Mouse (Mus musculus): ENCODE data around the gene Glrx. TPM values are rescaled to one million over a fixed set of nuclear protein-coding genes. Genes with fewer than 3 reads are reported as not detected.
"Not testable (repeated sequence)": the region's sequence is repeated elsewhere in the genome, so short reads cannot be mapped to it uniquely, and the experiment has no call there.

The Glrx gene
- polyA plus RNA-seq, 1 experiment = 80.1 TPM

DNA sequence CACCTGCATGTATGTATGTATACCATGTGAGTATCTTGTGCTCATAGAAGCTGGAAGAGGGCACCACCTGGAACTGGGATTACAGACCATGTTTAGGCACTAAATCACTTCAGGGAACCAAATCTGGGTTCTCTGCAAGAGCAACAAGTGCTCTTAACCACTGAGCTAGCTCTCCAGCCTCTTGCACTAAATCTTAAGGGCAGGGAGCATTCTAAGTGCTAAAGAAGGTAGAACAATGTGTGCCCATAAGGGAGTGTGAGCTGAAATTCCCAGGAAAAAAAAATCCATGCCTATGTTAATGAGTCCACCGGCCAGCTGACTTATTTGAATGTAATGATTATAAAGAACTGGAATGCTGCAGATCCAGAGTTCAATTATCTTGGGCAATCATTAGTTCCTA is 31.7 kb upstream of the Glrx start:
- no peaks in the 10 kb centered on the region for H3K4me1 ChIP-seq (ENCODE audit: control insufficient read depth, insufficient read depth, low read length)
- no peak overlapping the region for H3K27ac ChIP-seq (ENCODE audit: insufficient read depth, low read length)
- no peak overlapping the region for H3K4me3 ChIP-seq (replicated peaks; ENCODE audit: insufficient read depth, low read depth, low read length)
- no peak for DNase-seq
- H3K27me3 ChIP-seq (ENCODE audit: control insufficient read depth, insufficient read depth, low read length) = no peaks in the 10 kb centered on the region
- 95% methylated on average over 1 of the region's 1 CpGs for WGBS
- TF ChIP-seq CTCF (IDR thresholded peaks at IDR 0.05; ENCODE audit: borderline replicate concordance, insufficient read depth, low read depth, low read length) (no peak), POLR2A (IDR thresholded peaks at IDR 0.05; ENCODE audit: borderline replicate concordance, insufficient read depth, low read length) (no peak)

DNA sequence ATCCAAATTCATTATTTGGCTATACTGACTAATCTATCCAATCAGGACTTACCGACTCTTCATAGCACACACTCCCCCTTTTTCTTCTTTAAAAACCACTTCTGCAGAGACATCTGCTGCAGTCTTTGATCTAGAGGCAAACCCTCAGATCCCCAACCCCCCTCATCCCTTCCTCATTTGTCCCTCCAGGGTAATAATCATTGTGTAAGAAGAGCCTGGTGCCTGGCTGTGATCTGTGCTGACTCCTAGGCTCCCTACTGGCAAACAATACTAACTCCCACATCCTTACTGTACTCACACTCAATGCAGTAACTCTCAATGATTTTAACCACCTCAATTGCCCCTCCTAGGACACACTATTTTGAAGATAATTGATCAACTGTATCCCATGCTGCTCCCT is 29.7 kb upstream of the Glrx start:
- H3K27ac ChIP-seq (ENCODE audit: insufficient read depth, low read length) = no peak overlapping the region
- no peak for DNase-seq
- no peak overlapping the region for H3K4me3 ChIP-seq (replicated peaks; ENCODE audit: insufficient read depth, low read depth, low read length)
- no peaks in the 10 kb centered on the region for H3K27me3 ChIP-seq (ENCODE audit: control insufficient read depth, insufficient read depth, low read length)
- H3K4me1 ChIP-seq (ENCODE audit: control insufficient read depth, insufficient read depth, low read length) = no peaks in the 10 kb centered on the region
- no peak for TF ChIP-seq CTCF (IDR thresholded peaks at IDR 0.05; ENCODE audit: borderline replicate concordance, insufficient read depth, low read depth, low read length)
- TF ChIP-seq POLR2A (IDR thresholded peaks at IDR 0.05; ENCODE audit: borderline replicate concordance, insufficient read depth, low read length) = no peak
- 98% methylated on average over 1 of the region's 1 CpGs for WGBS

GRCm38 (mm10) chr13:75817183-75817582 is 22.5 kb upstream of the Glrx start:
- no peak for DNase-seq
- TF ChIP-seq CTCF (IDR thresholded peaks at IDR 0.05; ENCODE audit: borderline replicate concordance, insufficient read depth, low read depth, low read length) (no peak), POLR2A (IDR thresholded peaks at IDR 0.05; ENCODE audit: borderline replicate concordance, insufficient read depth, low read length) (no peak)
- WGBS = 96% methylated on average over 2 of the region's 2 CpGs
- Histone ChIP-seq H3K4me1 (ENCODE audit: control insufficient read depth, insufficient read depth, low read length) (no peaks in the 10 kb centered on the region), H3K27ac (ENCODE audit: insufficient read depth, low read length) (no peak overlapping the region), H3K27me3 (ENCODE audit: control insufficient read depth, insufficient read depth, low read length) (no peaks in the 10 kb centered on the region), H3K4me3 (replicated peaks; ENCODE audit: insufficient read depth, low read depth, low read length) (no peak overlapping the region)

GRCm38 (mm10) chr13:75818486-75818885 is 21.2 kb upstream of the Glrx start:
- 30% methylated on average over 3 of the region's 3 CpGs for WGBS
- no peak overlapping the region for H3K4me3 ChIP-seq (replicated peaks; ENCODE audit: insufficient read depth, low read depth, low read length)
- no peaks in the 10 kb centered on the region for H3K27me3 ChIP-seq (ENCODE audit: control insufficient read depth, insufficient read depth, low read length)
- no peak overlapping the region for H3K27ac ChIP-seq (ENCODE audit: insufficient read depth, low read length)
- no peaks in the 10 kb centered on the region for H3K4me1 ChIP-seq (ENCODE audit: control insufficient read depth, insufficient read depth, low read length)
- no peak for DNase-seq
- TF ChIP-seq CTCF (IDR thresholded peaks at IDR 0.05; ENCODE audit: borderline replicate concordance, insufficient read depth, low read depth, low read length) (no peak), POLR2A (IDR thresholded peaks at IDR 0.05; ENCODE audit: borderline replicate concordance, insufficient read depth, low read length) (no peak)

- H3K4me1 ChIP-seq (ENCODE audit: control insufficient read depth, insufficient read depth, low read length) = no peaks in the 10 kb centered on the region
- DNase-seq = no peak
- no peak overlapping the region for H3K4me3 ChIP-seq (replicated peaks; ENCODE audit: insufficient read depth, low read depth, low read length)
- 75% methylated on average over 3 of the region's 3 CpGs for WGBS
- no peak for TF ChIP-seq CTCF (IDR thresholded peaks at IDR 0.05; ENCODE audit: borderline replicate concordance, insufficient read depth, low read depth, low read length)
- TF ChIP-seq POLR2A (IDR thresholded peaks at IDR 0.05; ENCODE audit: borderline replicate concordance, insufficient read depth, low read length) = no peak
- no peak overlapping the region for H3K27ac ChIP-seq (ENCODE audit: insufficient read depth, low read length)
- H3K27me3 ChIP-seq (ENCODE audit: control insufficient read depth, insufficient read depth, low read length) = no peaks in the 10 kb centered on the region
Measured at GRCm38 (mm10) chr13:75818945-75819706, 20.5 kb upstream of the Glrx start.

DNA sequence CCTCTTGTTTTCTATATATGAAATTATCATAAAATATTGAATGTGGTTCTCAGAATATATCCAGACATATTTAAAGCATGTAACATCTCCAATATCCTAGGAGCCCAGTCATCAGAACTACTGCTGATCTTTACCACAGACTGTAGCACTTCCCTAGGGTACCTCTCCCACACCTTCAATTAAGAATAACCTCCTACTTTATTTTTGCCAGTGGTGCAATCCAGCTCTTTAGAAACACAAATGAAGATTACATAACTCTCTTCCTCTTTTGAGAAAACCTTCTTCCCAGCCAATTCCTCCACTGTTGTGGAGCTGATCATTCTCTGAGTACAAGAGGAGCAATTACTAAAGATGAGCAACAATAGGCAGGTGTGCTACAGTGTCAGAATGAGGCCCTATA is 19.8 kb upstream of the Glrx start:
- Histone ChIP-seq H3K27me3 (ENCODE audit: control insufficient read depth, insufficient read depth, low read length) (no peaks in the 10 kb centered on the region), H3K4me1 (ENCODE audit: control insufficient read depth, insufficient read depth, low read length) (no peaks in the 10 kb centered on the region), H3K27ac (ENCODE audit: insufficient read depth, low read length) (no peak overlapping the region), H3K4me3 (replicated peaks; ENCODE audit: insufficient read depth, low read depth, low read length) (no peak overlapping the region)
- TF ChIP-seq CTCF (IDR thresholded peaks at IDR 0.05; ENCODE audit: borderline replicate concordance, insufficient read depth, low read depth, low read length) (no peak), POLR2A (IDR thresholded peaks at IDR 0.05; ENCODE audit: borderline replicate concordance, insufficient read depth, low read length) (no peak)
- DNase-seq = no peak

DNA sequence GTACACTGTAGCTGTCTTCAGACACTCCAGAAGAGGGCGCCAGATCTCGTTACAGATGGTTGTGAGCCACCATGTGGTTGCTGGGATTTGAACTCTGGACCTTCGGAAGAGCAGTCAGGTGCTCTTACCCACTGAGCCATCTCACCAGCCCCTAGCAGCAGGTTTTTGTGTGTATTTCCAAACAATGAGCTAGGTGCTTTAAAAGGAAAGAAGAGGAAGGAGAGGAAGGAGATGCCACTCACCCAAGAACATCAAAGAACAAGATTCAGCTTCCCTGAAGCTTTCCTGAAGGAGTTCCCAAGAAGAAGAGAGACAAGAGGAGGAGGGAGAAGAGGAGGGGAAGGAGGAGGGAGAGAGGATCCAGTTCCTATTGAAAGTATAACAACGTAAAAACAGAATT is 17.3 kb upstream of the Glrx start:
- not testable (repeated sequence) for H3K27me3 ChIP-seq (ENCODE audit: control insufficient read depth, insufficient read depth, low read length); H3K4me1 ChIP-seq (ENCODE audit: control insufficient read depth, insufficient read depth, low read length); H3K4me3 ChIP-seq (replicated peaks; ENCODE audit: insufficient read depth, low read depth, low read length); H3K27ac ChIP-seq (ENCODE audit: insufficient read depth, low read length); DNase-seq
- 95% methylated on average over 4 of the region's 4 CpGs for WGBS

DNA sequence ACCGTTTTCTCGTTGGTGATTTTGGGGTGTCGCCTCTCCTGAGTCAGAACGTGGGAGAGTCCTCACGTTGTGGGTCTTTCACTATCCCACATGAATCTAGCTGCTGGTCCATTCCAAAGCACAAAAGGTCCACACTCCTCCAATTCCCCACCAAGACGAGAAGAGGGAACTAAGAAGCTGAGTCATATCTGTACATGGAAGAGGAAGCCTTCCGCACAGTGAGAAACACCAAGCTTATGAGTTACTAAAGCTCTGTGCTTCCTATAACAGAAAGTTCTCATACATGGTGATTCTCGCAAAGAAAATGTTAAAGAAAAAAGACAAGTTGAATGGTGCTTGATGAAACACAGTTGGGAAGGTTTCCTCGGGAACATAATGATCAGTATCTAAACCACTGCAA is 16.5 kb upstream of the Glrx start:
- H3K4me3 ChIP-seq (replicated peaks; ENCODE audit: insufficient read depth, low read depth, low read length) = no peak overlapping the region
- WGBS = 93% methylated on average over 9 of the region's 9 CpGs
- TF ChIP-seq CTCF (IDR thresholded peaks at IDR 0.05; ENCODE audit: borderline replicate concordance, insufficient read depth, low read depth, low read length) = no peak
- TF ChIP-seq POLR2A (IDR thresholded peaks at IDR 0.05; ENCODE audit: borderline replicate concordance, insufficient read depth, low read length) = no peak
- no peak overlapping the region for H3K27ac ChIP-seq (ENCODE audit: insufficient read depth, low read length)
- H3K27me3 ChIP-seq (ENCODE audit: control insufficient read depth, insufficient read depth, low read length) = no peaks in the 10 kb centered on the region
- DNase-seq = no peak
- H3K4me1 ChIP-seq (ENCODE audit: control insufficient read depth, insufficient read depth, low read length) = no peaks in the 10 kb centered on the region
